Mouse (Mus musculus): ENCODE data around the gene Prkaca.

GRCm38 (mm10) chr8:84038015-84038414 is 65.2 kb downstream of the Prkaca start:
- no peak for TF ChIP-seq CTCF (IDR thresholded peaks at IDR 0.05; ENCODE audit: control insufficient read depth, insufficient read depth, insufficient read length)
- no peak for TF ChIP-seq USF1 (IDR thresholded peaks at IDR 0.05; ENCODE audit: low read depth)
- TF ChIP-seq MAX (IDR thresholded peaks at IDR 0.05): no peak
